In the genomic region with DNA sequence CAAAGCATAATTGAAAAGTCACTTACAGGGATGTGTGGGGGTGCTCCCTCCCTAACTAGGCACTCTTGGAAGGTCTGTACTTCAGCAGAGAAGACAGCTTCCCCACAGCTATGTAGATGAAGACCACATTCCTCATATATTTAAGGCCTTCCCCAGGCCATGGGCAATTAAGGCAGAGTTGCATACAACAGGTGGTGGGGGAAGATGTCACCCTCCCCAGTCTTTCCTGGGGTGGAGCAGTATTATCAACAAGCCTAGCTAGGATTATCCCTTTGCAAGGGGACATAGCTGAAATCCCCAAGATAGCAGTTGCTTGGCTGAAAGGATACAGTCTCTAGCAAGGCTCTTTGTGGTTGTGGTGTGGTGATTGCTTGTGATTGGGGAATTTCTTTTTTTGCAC, we compare ENCODE assay signal across 27 mouse cellular contexts.
"Had no signal": no experiment of that assay in that cellular context is flagged by ENCODE, and none has a peak within 500 bp of the region (broad histone marks: within the 10 kb centered on the region; RNA-seq: fewer than 3 reads in every experiment).

No protein-coding gene starts in this region.

- ATAC-seq: forebrain, embryonic 13.5 days; forebrain, embryonic 14.5 days; forebrain, embryonic 15.5 days; forebrain, embryonic 16.5 days; forebrain, postnatal 0 days had no signal

- H3K4me2 ChIP-seq: embryonic facial prominence, embryonic 12.5 days; embryonic facial prominence, embryonic 13.5 days; embryonic facial prominence, embryonic 15.5 days; forebrain, embryonic 12.5 days; forebrain, embryonic 13.5 days; forebrain, embryonic 15.5 days had no signal

- H3K9me3 ChIP-seq: embryonic facial prominence, embryonic 10.5 days; embryonic facial prominence, embryonic 12.5 days; embryonic facial prominence, embryonic 13.5 days; embryonic facial prominence, embryonic 15.5 days; forebrain, embryonic 10.5 days; forebrain, embryonic 12.5 days; forebrain, embryonic 13.5 days; forebrain, embryonic 15.5 days had no signal

- H3K27me3 ChIP-seq: embryonic facial prominence, embryonic 12.5 days had no signal

- H3K9ac ChIP-seq: embryonic facial prominence, embryonic 12.5 days; embryonic facial prominence, embryonic 13.5 days; embryonic facial prominence, embryonic 15.5 days; forebrain, embryonic 12.5 days; forebrain, embryonic 13.5 days; forebrain, embryonic 15.5 days; forebrain, postnatal 0 days had no signal

- H3K36me3 ChIP-seq: embryonic facial prominence, embryonic 10.5 days; embryonic facial prominence, embryonic 12.5 days; embryonic facial prominence, embryonic 13.5 days; embryonic facial prominence, embryonic 15.5 days; forebrain, embryonic 10.5 days; forebrain, embryonic 12.5 days; forebrain, embryonic 15.5 days had no signal

- H3K27ac ChIP-seq: embryonic facial prominence, embryonic 10.5 days; embryonic facial prominence, embryonic 12.5 days; embryonic facial prominence, embryonic 13.5 days; embryonic facial prominence, embryonic 15.5 days; forebrain, embryonic 10.5 days; forebrain, embryonic 12.5 days; forebrain, embryonic 13.5 days; forebrain, embryonic 15.5 days; gastrocnemius, adult 2 months; heart, adult 2 months had no signal

- H3K4me3 ChIP-seq: embryonic facial prominence, embryonic 10.5 days; embryonic facial prominence, embryonic 12.5 days; embryonic facial prominence, embryonic 13.5 days; embryonic facial prominence, embryonic 15.5 days; erythroblast, embryonic 14.5 days; forebrain, embryonic 10.5 days; forebrain, embryonic 12.5 days; forebrain, embryonic 13.5 days; forebrain, embryonic 15.5 days; gastrocnemius, adult 2 months; heart, adult 2 months had no signal

- DNase-seq: cerebellum, adult 9-10 months; cerebellum, adult 9-11 months; cerebellum, postnatal 10 days; cerebellum, postnatal 14 days; cerebellum, postnatal 25 days; cerebellum, postnatal 36 days; embryo, embryonic 11 days; forebrain, postnatal 0 days; gastrocnemius, adult 2 months; gastrocnemius, postnatal 10 days; gastrocnemius, postnatal 14 days; gastrocnemius, postnatal 25 days; gastrocnemius, postnatal 36 days; heart, adult 11 months; heart, adult 18-20 months; heart, adult 2 months had no signal
